Mouse (Mus musculus): ENCODE data around the gene Gm13199. TPM values are rescaled to one million over a fixed set of nuclear protein-coding genes. Genes with fewer than 3 reads are reported as not detected.

Gm13199 gene
- polyA plus RNA-seq, 3 experiments from 2014 or later, result 1.7 to 2.3 (median 1.8) TPM

DNA sequence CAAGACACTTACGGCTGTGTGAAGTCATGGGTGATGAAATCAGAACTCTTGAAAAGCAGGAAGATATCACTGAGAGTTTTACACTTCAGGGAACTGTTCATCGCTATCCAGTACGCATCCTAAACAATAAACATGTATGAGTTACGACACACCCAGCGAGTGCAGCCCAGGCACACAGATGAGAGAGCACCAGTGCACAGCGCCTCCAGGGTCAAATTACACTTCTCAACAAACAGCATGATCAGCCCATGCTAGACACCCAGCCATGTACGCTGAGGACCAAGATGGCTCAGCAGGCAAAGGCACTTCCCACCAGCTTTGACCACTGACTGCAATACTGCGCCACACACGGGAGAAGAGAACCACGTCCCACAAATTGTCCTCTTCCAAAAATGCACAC, 41.5 kb downstream of the Gm13199 start:
- no peak for ATAC-seq

Other genes starting within 250 kb of the Gm13199 start
- gene Camk1d, start 148.4 kb downstream of the Gm13199 start, polyA plus RNA-seq (2017; shearing (Covaris generic)), result 10 to 100 TPM in 1 of 3 experiments, 1 to 10 TPM in 2; 8.0 to 13.0 (median 9.3) TPM
- 10 to 100 TPM; 44.8 to 87.6 (median 51.4) TPM for gene Nudt5, start 17.9 kb downstream of the Gm13199 start, polyA plus RNA-seq (2017; shearing (Covaris generic))
- 100 to 1,000 TPM; 136 to 251 (median 179) TPM for gene Cdc123, start 17.8 kb downstream of the Gm13199 start, polyA plus RNA-seq (2017; shearing (Covaris generic))
- gene Sec61a2, start 32.5 kb upstream of the Gm13199 start, polyA plus RNA-seq (2017; shearing (Covaris generic)), result 10 to 100 TPM; 13.5 to 27.1 (median 15.8) TPM
- gene Dhtkd1, start 79.9 kb upstream of the Gm13199 start, polyA plus RNA-seq (2017; shearing (Covaris generic)), result under 1 TPM in 2 of 3 experiments, not detected in 1; 0.12 to 0.33 TPM
- gene Upf2, start 88.5 kb upstream of the Gm13199 start, polyA plus RNA-seq (2017; shearing (Covaris generic)), result 10 to 100 TPM; 16.7 to 20.1 (median 17.3) TPM

Data from inflammation-experienced regulatory T-cells, adult 6 months (primary cell).